Mouse (Mus musculus): ENCODE data around the gene Lnx2. TPM values are rescaled to one million over a fixed set of nuclear protein-coding genes. Genes with fewer than 3 reads are reported as not detected.

Gene Lnx2
- polyA plus RNA-seq, 1 experiment from 2014 or later, result 18.3 TPM

DNA sequence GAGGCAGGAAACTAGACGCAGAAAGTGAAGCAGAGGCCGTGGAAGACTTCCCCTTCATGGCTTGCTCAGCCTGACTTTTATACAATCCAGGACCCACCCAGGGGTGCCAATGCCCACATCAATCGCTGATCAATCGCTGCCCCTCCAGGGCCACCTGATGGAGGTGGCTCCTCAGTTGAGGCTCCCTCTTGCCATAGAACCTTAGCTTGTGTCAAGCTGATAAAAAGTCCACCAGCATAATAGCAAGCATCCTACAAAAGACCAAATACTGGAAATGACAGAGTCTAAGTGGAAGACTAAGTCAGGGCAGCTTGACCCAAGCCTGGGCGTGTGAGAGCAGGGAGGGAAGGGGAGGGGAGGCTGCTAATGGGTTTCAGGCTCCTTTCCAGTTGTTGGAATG is 39.7 kb downstream of the Lnx2 start:
- WGBS, result 79% methylated on average over 5 of the region's 5 CpGs

DNA sequence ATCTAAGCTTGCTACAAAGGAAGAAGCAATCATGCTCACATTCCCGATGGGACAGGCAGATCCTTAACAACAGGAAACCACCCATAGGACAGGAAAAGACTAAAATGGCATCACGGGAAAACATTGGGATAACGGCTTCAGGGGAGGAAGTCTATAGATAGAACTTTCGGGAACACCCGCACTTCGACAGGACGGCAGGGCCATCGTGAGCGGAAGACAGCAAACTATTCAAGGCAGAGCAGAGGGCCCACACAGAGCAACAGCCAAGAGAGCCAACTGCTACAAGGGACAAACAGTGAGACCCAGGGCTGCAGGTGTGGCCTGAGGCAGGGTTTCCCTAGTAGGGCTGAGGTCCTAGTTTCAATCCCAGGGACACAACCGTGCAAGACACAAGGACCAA is 40.4 kb downstream of the Lnx2 start:
- Histone ChIP-seq H3K36me3 (ENCODE audit: control insufficient read depth, insufficient read depth, low read length) (peaks cover 3% of the 10 kb centered on the region), H3K9me3 (replicated peaks; ENCODE audit: control insufficient read depth, low read length) (no peaks in the 10 kb centered on the region), H3K9ac (ENCODE audit: low read length) (no peak overlapping the region), H3K4me3 (replicated peaks; ENCODE audit: low read length) (no peak overlapping the region), H3K27me3 (ENCODE audit: control insufficient read depth, insufficient read depth, low read length) (no peaks in the 10 kb centered on the region), H3K4me1 (ENCODE audit: control insufficient read depth, insufficient read depth, low read length) (peaks cover 15% of the 10 kb centered on the region), H3K27ac (ENCODE audit: low read length) (peak overlapping the region; percentile 21; the same call in 1 of the 2 replicates), H3K4me2 (ENCODE audit: low read depth, low read length) (no peak overlapping the region)
- WGBS, result 80% methylated on average over 10 of the region's 10 CpGs
- ATAC-seq (ENCODE audit: insufficient read depth, low FRiP score), result no peak

More for the DNA sequence above, 39.7 kb downstream of the Lnx2 start:
- no peak for ATAC-seq (ENCODE audit: insufficient read depth, low FRiP score)
- H3K27ac ChIP-seq (ENCODE audit: low read length), result peak overlapping the region; percentile 17; the same call in 1 of the 2 replicates
- no peak overlapping the region for H3K4me3 ChIP-seq (replicated peaks; ENCODE audit: low read length)
- H3K36me3 ChIP-seq (ENCODE audit: control insufficient read depth, insufficient read depth, low read length), result peaks cover 9% of the 10 kb centered on the region
- H3K4me2 ChIP-seq (ENCODE audit: low read depth, low read length), result no peak overlapping the region
- no peak overlapping the region for H3K9ac ChIP-seq (ENCODE audit: low read length)
- H3K27me3 ChIP-seq (ENCODE audit: control insufficient read depth, insufficient read depth, low read length), result no peaks in the 10 kb centered on the region
- peaks cover 18% of the 10 kb centered on the region for H3K4me1 ChIP-seq (ENCODE audit: control insufficient read depth, insufficient read depth, low read length)
- H3K9me3 ChIP-seq (replicated peaks; ENCODE audit: control insufficient read depth, low read length), result no peaks in the 10 kb centered on the region

DNA sequence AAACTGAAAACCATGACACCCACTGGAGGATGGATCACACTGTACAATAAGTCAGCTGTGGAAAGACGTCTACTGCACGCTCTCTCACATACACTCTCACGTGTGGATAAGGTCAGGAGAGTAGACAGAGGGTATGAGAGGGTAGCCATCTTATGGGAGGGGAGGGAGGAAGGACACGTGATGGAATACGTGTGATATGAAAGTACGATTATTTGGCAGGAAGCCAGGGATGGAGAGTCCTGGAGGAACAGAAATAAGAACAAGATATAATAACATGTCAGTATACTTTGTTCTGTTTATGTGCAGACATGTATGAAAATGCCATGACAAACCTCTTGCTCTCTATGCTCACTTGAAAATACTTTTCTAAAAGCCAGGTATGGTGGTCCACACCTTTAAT is 41.1 kb downstream of the Lnx2 start:
- H3K36me3 ChIP-seq (ENCODE audit: control insufficient read depth, insufficient read depth, low read length), result peaks cover 3% of the 10 kb centered on the region
- no peaks in the 10 kb centered on the region for H3K27me3 ChIP-seq (ENCODE audit: control insufficient read depth, insufficient read depth, low read length)
- peaks cover 15% of the 10 kb centered on the region for H3K4me1 ChIP-seq (ENCODE audit: control insufficient read depth, insufficient read depth, low read length)
- H3K27ac ChIP-seq (ENCODE audit: low read length), result no peak overlapping the region
- no peak overlapping the region for H3K4me3 ChIP-seq (replicated peaks; ENCODE audit: low read length)
- WGBS, result 70% methylated on average over 6 of the region's 6 CpGs
- H3K4me2 ChIP-seq (ENCODE audit: low read depth, low read length), result no peak overlapping the region
- no peak overlapping the region for H3K9ac ChIP-seq (ENCODE audit: low read length)
- ATAC-seq (ENCODE audit: insufficient read depth, low FRiP score), result no peak
- H3K9me3 ChIP-seq (replicated peaks; ENCODE audit: control insufficient read depth, low read length), result no peaks in the 10 kb centered on the region

- WGBS, result 69% methylated on average over 12 of the region's 12 CpGs
- H3K9ac ChIP-seq (ENCODE audit: low read length), result no peak overlapping the region
Measured at GRCm38 (mm10) chr5:147034283-147034682, 42.1 kb downstream of the Lnx2 start.

GRCm38 (mm10) chr5:147033155-147033554 is 43.2 kb downstream of the Lnx2 start:
- Histone ChIP-seq H3K27me3 (ENCODE audit: control insufficient read depth, insufficient read depth, low read length) (no peaks in the 10 kb centered on the region), H3K36me3 (ENCODE audit: control insufficient read depth, insufficient read depth, low read length) (peaks cover 3% of the 10 kb centered on the region), H3K27ac (ENCODE audit: low read length) (no peak overlapping the region), H3K9ac (ENCODE audit: low read length) (no peak overlapping the region), H3K4me3 (replicated peaks; ENCODE audit: low read length) (no peak overlapping the region), H3K9me3 (replicated peaks; ENCODE audit: control insufficient read depth, low read length) (no peaks in the 10 kb centered on the region), H3K4me2 (ENCODE audit: low read depth, low read length) (no peak overlapping the region), H3K4me1 (ENCODE audit: control insufficient read depth, insufficient read depth, low read length) (peaks cover 10% of the 10 kb centered on the region)
- 71% methylated on average over 13 of the region's 13 CpGs for WGBS
- ATAC-seq (ENCODE audit: insufficient read depth, low FRiP score), result no peak

More at GRCm38 (mm10) chr5:147034283-147034682, 42.1 kb downstream of the Lnx2 start:
- no peak overlapping the region for H3K27ac ChIP-seq (ENCODE audit: low read length)
- peaks cover 3% of the 10 kb centered on the region for H3K36me3 ChIP-seq (ENCODE audit: control insufficient read depth, insufficient read depth, low read length)
- H3K27me3 ChIP-seq (ENCODE audit: control insufficient read depth, insufficient read depth, low read length), result no peaks in the 10 kb centered on the region
- no peak overlapping the region for H3K4me3 ChIP-seq (replicated peaks; ENCODE audit: low read length)
- no peaks in the 10 kb centered on the region for H3K9me3 ChIP-seq (replicated peaks; ENCODE audit: control insufficient read depth, low read length)
- ATAC-seq (ENCODE audit: insufficient read depth, low FRiP score), result no peak
- no peak overlapping the region for H3K4me2 ChIP-seq (ENCODE audit: low read depth, low read length)
- H3K4me1 ChIP-seq (ENCODE audit: control insufficient read depth, insufficient read depth, low read length), result peaks cover 15% of the 10 kb centered on the region

GRCm38 (mm10) chr5:147031281-147031680 is 45.1 kb downstream of the Lnx2 start:
- H3K4me2 ChIP-seq (ENCODE audit: low read depth, low read length), result no peak overlapping the region
- H3K9ac ChIP-seq (ENCODE audit: low read length), result no peak overlapping the region
- peaks cover 12% of the 10 kb centered on the region for H3K36me3 ChIP-seq (ENCODE audit: control insufficient read depth, insufficient read depth, low read length)
- H3K4me1 ChIP-seq (ENCODE audit: control insufficient read depth, insufficient read depth, low read length), result no peaks in the 10 kb centered on the region
- H3K9me3 ChIP-seq (replicated peaks; ENCODE audit: control insufficient read depth, low read length), result no peaks in the 10 kb centered on the region
- 84% methylated on average over 14 of the region's 14 CpGs for WGBS
- H3K4me3 ChIP-seq (replicated peaks; ENCODE audit: low read length), result no peak overlapping the region
- H3K27ac ChIP-seq (ENCODE audit: low read length), result peak overlapping the region; percentile 26; the same call in 1 of the 2 replicates
- no peaks in the 10 kb centered on the region for H3K27me3 ChIP-seq (ENCODE audit: control insufficient read depth, insufficient read depth, low read length)
- no peak for ATAC-seq (ENCODE audit: insufficient read depth, low FRiP score)

GRCm38 (mm10) chr5:147024331-147025034 is 51.9 kb downstream of the Lnx2 start:
- Histone ChIP-seq H3K4me3 (replicated peaks; ENCODE audit: low read length) (no peak overlapping the region), H3K9me3 (replicated peaks; ENCODE audit: control insufficient read depth, low read length) (no peaks in the 10 kb centered on the region), H3K27me3 (ENCODE audit: control insufficient read depth, insufficient read depth, low read length) (no peaks in the 10 kb centered on the region), H3K4me2 (ENCODE audit: low read depth, low read length) (no peak overlapping the region), H3K36me3 (ENCODE audit: control insufficient read depth, insufficient read depth, low read length) (peaks cover 25% of the 10 kb centered on the region), H3K4me1 (ENCODE audit: control insufficient read depth, insufficient read depth, low read length) (no peaks in the 10 kb centered on the region), H3K9ac (ENCODE audit: low read length) (no peak overlapping the region), H3K27ac (ENCODE audit: low read length) (no peak overlapping the region)
- 66% methylated on average over 24 of the region's 24 CpGs for WGBS
- ATAC-seq (ENCODE audit: insufficient read depth, low FRiP score), result no peak

DNA sequence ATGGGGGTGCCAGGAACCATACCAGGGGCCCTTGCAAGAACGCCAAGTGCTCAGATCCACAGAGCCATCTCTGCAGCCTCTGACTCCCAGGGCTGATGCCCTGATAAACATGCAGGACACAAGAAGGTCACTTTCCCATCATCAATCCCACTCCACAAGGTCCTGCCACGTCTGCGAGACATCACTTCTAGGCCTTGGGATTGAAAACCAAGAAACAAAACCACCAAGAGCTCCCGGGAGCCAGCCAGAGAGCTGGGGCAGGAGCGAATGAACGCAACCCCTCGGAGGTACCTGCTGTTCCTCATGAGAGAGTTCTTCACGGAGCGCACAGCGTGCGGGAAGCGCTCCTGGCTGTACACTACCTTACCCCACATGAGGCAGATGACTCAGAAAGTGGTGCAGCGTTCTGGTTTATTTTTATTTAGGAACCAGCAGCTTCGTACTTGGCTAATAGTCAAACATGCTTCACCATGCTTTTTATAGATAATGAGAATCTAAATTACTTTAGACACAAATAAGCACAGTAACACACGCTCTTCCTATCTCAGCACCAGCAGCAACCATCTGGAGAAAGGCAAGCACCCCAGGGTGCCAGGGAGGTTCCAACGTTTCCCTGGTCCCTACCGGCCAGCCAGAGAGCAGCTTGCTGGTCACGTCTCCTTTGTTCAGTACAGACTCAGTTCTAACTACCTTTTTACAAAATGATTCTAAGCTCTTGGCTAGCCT is 53.0 kb downstream of the Lnx2 start:
- 87% methylated on average over 18 of the region's 18 CpGs for WGBS
- Histone ChIP-seq H3K4me2 (ENCODE audit: low read depth, low read length) (no peak overlapping the region), H3K27me3 (ENCODE audit: control insufficient read depth, insufficient read depth, low read length) (no peaks in the 10 kb centered on the region), H3K4me1 (ENCODE audit: control insufficient read depth, insufficient read depth, low read length) (no peaks in the 10 kb centered on the region), H3K9me3 (replicated peaks; ENCODE audit: control insufficient read depth, low read length) (no peaks in the 10 kb centered on the region), H3K36me3 (ENCODE audit: control insufficient read depth, insufficient read depth, low read length) (peaks cover 30% of the 10 kb centered on the region), H3K9ac (ENCODE audit: low read length) (no peak overlapping the region), H3K27ac (ENCODE audit: low read length) (no peak overlapping the region), H3K4me3 (replicated peaks; ENCODE audit: low read length) (no peak overlapping the region)
- ATAC-seq (ENCODE audit: insufficient read depth, low FRiP score), result no peak

- 77% methylated on average over 5 of the region's 5 CpGs for WGBS
- H3K36me3 ChIP-seq (ENCODE audit: control insufficient read depth, insufficient read depth, low read length), result peaks cover 23% of the 10 kb centered on the region
- no peak overlapping the region for H3K4me2 ChIP-seq (ENCODE audit: low read depth, low read length)
Measured at GRCm38 (mm10) chr5:147021546-147022265, 54.7 kb downstream of the Lnx2 start.

More at GRCm38 (mm10) chr5:147021546-147022265, 54.7 kb downstream of the Lnx2 start:
- no peaks in the 10 kb centered on the region; the same call in 1 of the 2 replicates for H3K4me1 ChIP-seq (ENCODE audit: control insufficient read depth, insufficient read depth, low read length)
- H3K4me3 ChIP-seq (replicated peaks; ENCODE audit: low read length), result no peak overlapping the region
- no peak overlapping the region for H3K27ac ChIP-seq (ENCODE audit: low read length)
- no peak for ATAC-seq (ENCODE audit: insufficient read depth, low FRiP score)
- H3K9ac ChIP-seq (ENCODE audit: low read length), result no peak overlapping the region
- H3K27me3 ChIP-seq (ENCODE audit: control insufficient read depth, insufficient read depth, low read length), result no peaks in the 10 kb centered on the region
- no peaks in the 10 kb centered on the region for H3K9me3 ChIP-seq (replicated peaks; ENCODE audit: control insufficient read depth, low read length)
